Mouse (Mus musculus) ovary, postnatal 14 days (tissue): ENCODE measurements at regions not wholly inside any gene's neighbourhood (a gene's known extent, or its start where the extent isn't known, plus 50 kb on each side); places are given as distances from the start of the nearest gene placed in this dataset.
A peak's percentile ranks its signal among the peaks of the same experiment; 100 is the strongest.

Source experiments
- DNase-seq: peaks from one replicate; pipeline ENCODE4 v3.0.0; 2022; ENCODE audit warnings: low spot score

GRCm38 (mm10) chr6:140368354-140369069 lies 55.3 kb upstream of the Plekha5 start:
- peak; percentile 8 for DNase-seq

GRCm38 (mm10) chr6:140367303-140367702 lies 56.6 kb upstream of the Plekha5 start:
- no peak for DNase-seq

- no peak for DNase-seq
Measured at GRCm38 (mm10) chr6:140366791-140367190, 57.1 kb upstream of the Plekha5 start.

- DNase-seq = no peak
Measured at GRCm38 (mm10) chr6:140360996-140361395, 62.9 kb upstream of the Plekha5 start.

DNA sequence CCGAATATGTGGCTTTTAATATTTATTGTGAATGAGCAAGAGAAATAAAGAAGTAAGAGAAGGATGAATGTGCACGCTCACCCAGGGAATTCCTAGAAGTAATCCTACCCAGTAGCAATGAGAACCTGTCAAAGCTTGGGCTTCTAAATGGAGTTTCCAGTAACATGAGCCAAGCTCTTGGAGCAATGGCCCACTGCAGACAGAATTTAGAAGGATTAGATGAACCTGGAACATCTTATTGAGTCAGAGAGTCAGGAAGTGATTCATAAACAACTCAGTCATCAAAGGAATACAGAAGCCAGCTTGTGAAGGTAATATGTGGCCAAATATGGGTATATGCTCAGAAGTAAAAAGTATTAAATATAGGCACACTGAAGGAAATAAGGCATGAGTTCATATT lies 66.0 kb upstream of the Plekha5 start:
- DNase-seq = no peak

DNA sequence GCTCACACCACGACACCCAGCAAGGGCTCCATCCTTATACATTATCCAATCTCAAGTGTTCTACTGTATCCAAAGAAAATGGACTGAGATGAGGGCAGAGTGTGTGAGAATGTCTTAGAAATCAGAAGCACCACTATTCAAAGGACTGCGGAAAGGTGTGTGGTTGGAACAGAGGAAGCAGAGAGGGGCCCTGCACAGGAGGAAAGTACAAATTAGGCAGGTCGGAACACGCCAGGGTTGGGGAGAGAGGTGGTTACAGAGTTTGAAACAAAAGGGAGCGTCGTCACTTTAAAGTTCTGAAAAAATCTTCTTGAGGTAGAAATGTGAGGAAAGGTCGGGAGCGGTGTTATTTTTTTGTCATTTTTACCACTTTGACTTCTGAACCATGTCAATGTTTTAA lies 66.6 kb upstream of the Plekha5 start:
- DNase-seq = no peak

- DNase-seq = no peak
Measured at GRCm38 (mm10) chr6:140354082-140354481, 69.8 kb upstream of the Plekha5 start.

DNA sequence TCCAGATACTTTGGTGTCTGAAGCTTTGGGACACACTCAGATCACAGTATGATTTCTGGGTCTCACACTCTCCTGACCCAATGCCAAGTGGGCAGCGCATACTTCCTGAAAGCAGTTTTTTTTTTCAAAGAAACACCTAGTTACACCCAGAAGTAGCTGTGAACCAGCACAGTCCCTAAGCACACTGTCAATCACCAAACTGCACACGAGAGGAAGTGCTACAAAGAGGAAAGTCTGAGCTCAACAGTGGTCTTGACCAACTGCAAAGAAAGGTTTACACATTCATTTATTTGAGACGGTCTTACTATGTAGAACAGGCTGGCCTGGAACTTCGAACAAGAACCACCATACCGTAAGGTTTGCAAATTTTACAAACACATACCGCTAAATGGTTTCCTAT lies 70.2 kb upstream of the Plekha5 start:
- no peak for DNase-seq

DNA sequence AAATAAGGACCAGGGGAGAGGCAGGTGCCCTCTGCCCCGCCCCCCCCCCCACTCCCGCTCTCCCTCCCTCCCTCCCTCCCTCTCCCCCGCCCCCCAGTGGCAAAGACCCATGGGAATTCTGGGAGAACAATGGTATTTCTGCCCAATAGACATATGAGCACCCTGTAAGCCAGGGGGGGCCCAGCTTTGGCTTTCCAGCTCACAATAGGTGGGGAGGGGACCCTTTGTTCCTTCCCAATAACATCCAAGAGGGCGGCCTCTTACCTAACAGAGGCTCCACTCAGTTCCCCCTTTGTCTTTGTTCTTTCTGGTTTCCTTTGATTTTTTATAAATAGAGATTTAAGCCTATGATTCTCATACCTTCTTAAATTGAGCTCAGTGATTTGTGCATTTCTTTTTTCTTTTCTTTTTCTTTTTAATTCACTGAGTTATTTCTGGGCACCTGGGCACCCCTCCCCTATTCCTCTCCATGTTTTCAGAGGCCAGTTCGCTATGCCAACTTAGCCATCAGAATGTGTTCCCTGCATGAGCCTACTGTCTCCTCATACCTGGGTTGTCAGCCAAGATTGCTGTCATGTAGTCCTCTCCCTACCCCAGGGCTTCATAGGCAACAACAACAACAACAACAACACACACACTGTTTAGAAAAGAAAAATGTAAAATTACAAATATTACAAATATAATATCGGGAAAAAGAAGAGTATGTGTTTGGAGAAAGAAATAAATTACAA lies 72.3 kb upstream of the Plekha5 start:
- no peak for DNase-seq

GRCm38 (mm10) chr6:140348578-140348977 lies 75.3 kb upstream of the Plekha5 start:
- DNase-seq = no peak

- DNase-seq = no peak
Measured at GRCm38 (mm10) chr6:140346929-140347328, 76.9 kb upstream of the Plekha5 start.

DNA sequence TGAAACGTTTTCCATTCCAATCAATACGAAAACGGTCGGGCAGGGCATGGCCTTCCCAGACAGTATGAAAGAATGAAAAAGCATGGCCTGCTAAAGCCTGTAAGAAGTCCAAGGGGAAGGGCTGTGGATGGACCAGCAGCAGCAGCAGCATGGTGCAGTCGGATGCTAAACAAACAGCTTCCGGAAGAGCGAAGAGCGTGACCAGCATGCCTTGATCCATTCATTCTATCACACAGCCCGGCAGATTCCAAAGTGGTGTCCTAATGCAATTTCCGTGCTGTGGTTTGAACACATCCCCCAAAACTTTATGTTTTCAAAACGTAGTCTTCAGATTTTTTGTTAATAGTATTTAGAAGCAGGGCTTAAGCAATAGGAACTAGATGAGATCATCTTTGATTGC lies 80.2 kb upstream of the Plekha5 start:
- no peak for DNase-seq

DNA sequence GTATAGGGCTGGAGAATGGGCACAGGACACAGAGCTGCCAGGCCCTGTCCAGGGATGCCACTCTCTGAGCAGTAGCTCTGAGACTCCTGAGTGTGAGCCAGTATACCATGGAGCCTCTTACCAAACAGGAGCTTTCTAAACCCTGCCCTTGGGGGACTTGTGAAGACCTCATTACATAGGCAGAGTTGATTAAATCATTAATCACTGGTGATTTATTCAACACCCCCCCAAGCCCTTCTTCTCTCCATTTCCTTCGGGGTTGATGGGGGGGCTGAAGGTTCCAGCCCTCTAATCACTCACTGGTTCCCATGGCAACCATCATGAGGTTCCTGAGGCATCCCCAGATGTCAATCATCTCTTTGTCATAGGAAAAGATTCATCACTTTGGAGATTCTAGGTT lies 81.0 kb upstream of the Plekha5 start:
- DNase-seq = no peak

DNA sequence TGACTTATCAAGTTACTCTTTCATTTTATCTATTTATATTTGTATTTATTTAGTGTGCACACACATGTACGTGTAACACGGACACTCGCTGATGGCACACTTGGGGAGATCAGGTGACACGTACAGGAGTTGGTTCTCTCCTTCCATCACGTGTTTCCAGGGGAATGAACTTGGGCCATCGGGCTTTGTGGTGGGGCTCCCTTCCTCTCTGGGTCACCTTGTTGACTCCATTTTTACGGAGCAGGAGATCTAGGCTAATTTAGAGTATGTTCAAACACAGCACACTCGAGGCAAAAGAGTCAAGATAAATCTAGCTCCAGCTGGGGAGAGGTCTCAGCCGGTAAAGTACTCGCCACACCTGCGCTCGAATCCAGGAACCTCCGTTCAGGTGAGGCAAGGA lies 84.1 kb upstream of the Plekha5 start:
- DNase-seq = no peak

DNA sequence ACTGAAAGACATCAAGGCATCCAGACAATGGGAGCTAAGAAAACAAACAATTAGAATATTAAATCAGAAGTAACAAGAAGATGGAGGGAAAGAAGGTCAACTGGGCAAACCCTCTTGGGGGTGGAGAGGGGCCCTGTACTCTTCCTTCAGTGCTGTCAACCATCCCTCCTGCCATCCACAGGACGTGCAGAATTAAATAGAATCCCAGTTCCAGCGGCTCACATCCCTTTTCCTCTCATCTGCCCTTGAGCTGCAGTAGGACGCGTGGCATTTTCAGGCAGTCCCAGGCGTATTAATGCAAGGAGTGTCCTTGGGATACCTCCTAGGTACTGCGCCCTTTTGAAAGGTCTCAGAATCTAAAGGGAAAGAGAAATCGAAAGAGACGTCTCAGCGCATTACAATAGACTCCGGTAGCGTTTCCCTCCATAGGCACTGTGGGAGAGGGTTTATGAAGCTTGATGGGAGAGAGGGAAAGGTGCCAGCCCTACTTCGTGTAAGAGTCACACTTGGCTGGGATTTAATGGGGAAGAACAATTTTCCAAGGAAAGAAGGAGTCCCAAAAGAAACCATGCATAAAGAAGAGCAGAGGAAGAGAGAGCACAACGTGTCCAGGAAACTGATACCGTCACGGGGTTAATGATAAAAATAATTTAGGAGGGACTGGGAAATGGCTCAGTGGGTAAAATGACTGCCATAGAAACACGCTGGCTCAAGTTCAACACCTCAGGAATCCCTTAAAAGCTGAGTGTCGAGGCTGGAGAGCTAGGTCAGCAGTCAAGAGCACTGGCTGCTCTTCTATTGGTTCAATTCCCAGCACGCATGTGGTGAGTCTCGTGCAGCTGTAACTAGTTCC lies 85.7 kb upstream of the Plekha5 start:
- DNase-seq = peak; percentile 8

- DNase-seq = no peak
Measured at GRCm38 (mm10) chr6:140337083-140337491, 86.8 kb upstream of the Plekha5 start.

DNA sequence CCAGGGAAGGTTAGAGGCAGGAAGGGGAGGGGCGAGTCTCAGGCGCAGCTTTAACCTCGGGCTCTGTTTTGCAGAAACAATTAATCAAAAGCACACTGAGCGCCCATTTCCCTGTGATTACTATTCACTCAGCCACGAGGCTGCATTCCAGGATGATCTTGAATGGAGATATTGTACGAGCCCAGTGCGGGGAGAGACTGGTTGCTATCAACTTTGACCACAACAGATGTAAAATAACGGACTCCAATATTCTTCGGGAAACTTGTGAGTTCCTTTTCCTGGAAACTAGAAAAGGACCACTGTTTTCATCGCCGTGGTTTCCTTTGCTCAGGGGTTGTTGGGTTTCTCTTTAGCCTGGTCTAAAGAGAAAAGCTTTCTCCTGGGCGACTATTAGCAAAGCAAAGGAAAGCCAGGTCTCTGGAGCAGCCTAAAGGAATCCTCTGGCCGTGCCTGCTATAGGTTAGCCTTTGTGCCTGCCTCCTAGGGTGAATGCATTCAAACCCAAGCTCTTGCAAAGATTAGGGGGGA lies 87.4 kb upstream of the Plekha5 start:
- DNase-seq = peak; percentile 10

DNA sequence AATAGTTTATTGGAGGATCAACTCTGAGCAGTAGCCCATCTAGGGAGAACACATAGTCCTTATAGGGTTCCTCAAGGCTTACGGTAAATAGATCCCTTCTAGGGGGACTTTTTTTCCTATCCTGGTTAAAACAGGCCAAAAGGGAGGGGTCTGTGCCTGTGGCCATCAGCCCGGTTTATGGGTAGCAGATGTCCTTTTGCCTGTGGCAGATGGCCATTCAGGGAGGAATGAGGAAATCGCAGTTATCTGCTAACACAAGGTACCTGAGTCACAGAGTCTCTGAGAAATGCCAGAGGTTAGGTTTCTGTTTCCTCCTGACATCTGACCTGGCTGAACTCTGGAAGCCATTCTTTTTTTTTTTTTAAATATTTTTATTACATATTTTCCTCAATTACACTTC lies 90.5 kb upstream of the Plekha5 start:
- DNase-seq = no peak

GRCm38 (mm10) chr6:140308641-140309040 lies 115.2 kb upstream of the Plekha5 start:
- DNase-seq = no peak

GRCm38 (mm10) chr6:140306811-140307558 lies 116.9 kb upstream of the Plekha5 start:
- no peak for DNase-seq

GRCm38 (mm10) chr6:140304105-140304504 lies 119.7 kb upstream of the Plekha5 start:
- no peak for DNase-seq
